Mouse (Mus musculus) myocyte (in vitro differentiated cells): ENCODE data around the gene Fbxo4. TPM values are rescaled to one million over a fixed set of nuclear protein-coding genes. Genes with fewer than 3 reads are reported as not detected.

Source experiments
- H3K27me3 ChIP-seq: one replicate; pipeline ENCODE4 v1.6.1; 2011; ENCODE audit not compliant: control insufficient read depth, insufficient read depth, insufficient read length
- H3K36me3 ChIP-seq: one replicate; pipeline ENCODE4 v1.6.1; 2011; ENCODE audit not compliant: control insufficient read depth, insufficient read depth
- H3K4me2 ChIP-seq: one replicate; pipeline ENCODE4 v1.6.1; 2011; ENCODE audit warnings: low read depth, control low read depth
- H3K4me3 ChIP-seq: one replicate; pipeline ENCODE4 v1.5.1; 2011; ENCODE audit warnings: mild to moderate bottlenecking, control low read depth, moderate library complexity
- H3K79me2 ChIP-seq: one replicate; pipeline ENCODE4 v1.6.1; 2011; ENCODE audit not compliant: control insufficient read depth, insufficient read depth
- H3ac ChIP-seq: one replicate; pipeline ENCODE4 v1.6.1; 2011; ENCODE audit not compliant: control insufficient read depth, insufficient read length
- CEBPB ChIP-seq: IDR thresholded peaks from 2 replicates; pipeline ENCODE4 v1.6.1; 2011; ENCODE audit warnings: mild to moderate bottlenecking, moderate library complexity; ENCODE audit not compliant: poor library complexity, insufficient read depth, severe bottlenecking
- E2F4 ChIP-seq: IDR thresholded peaks from one replicate; pipeline ENCODE4 v1.6.1; 2011; ENCODE audit warnings: mild to moderate bottlenecking, control low read depth, moderate library complexity; ENCODE audit not compliant: insufficient read depth
- MAX ChIP-seq: IDR thresholded peaks from one replicate; pipeline ENCODE4 v1.6.1; 2011; ENCODE audit warnings: low read depth, mild to moderate bottlenecking, control low read depth
- MYOD1 ChIP-seq, 3 experiments: IDR thresholded peaks; one replicate each; pipeline ENCODE4 v1.6.1; 2011; ENCODE audit warnings: control low read depth in 2 of 3, low read depth in 2 of 3, mild to moderate bottlenecking in 2 of 3, moderate library complexity in 1 of 3; ENCODE audit not compliant: insufficient read length in 2 of 3, control insufficient read depth in 1 of 3
- MYOG ChIP-seq, 3 experiments: IDR thresholded peaks; one replicate each; pipeline ENCODE4 v1.6.1; 2011; ENCODE audit warnings: control low read depth in 2 of 3, low read depth in 2 of 3, mild to moderate bottlenecking in 2 of 3; ENCODE audit not compliant: insufficient read length in 2 of 3, control insufficient read depth in 1 of 3, insufficient read depth in 1 of 3
- POLR2A ChIP-seq: IDR thresholded peaks from one replicate; pipeline ENCODE4 v1.6.1; 2011; ENCODE audit warnings: low read depth, mild to moderate bottlenecking, control low read depth, moderate library complexity; ENCODE audit not compliant: insufficient read length
- POLR2AphosphoS2 ChIP-seq: IDR thresholded peaks from one replicate; pipeline ENCODE4 v1.6.1; 2011; ENCODE audit warnings: low read depth, control low read depth; ENCODE audit not compliant: insufficient read length
- REST ChIP-seq: IDR thresholded peaks from one replicate; pipeline ENCODE4 v1.6.1; 2011; ENCODE audit warnings: mild to moderate bottlenecking, control low read depth, moderate library complexity; ENCODE audit not compliant: insufficient read depth, insufficient read length
- SRF ChIP-seq: IDR thresholded peaks from one replicate; pipeline ENCODE4 v1.6.1; 2011; ENCODE audit warnings: low read depth; ENCODE audit not compliant: control insufficient read depth, insufficient read length
- TCF12 ChIP-seq: IDR thresholded peaks from one replicate; pipeline ENCODE4 v1.6.1; 2011; ENCODE audit warnings: mild to moderate bottlenecking, control low read depth; ENCODE audit not compliant: poor library complexity, insufficient read depth, severe bottlenecking
- TCF3 ChIP-seq: IDR thresholded peaks from one replicate; pipeline ENCODE4 v1.6.1; 2011; ENCODE audit warnings: low read depth, control low read depth; ENCODE audit not compliant: insufficient read length
- USF1 ChIP-seq: IDR thresholded peaks from one replicate; pipeline ENCODE4 v1.6.1; 2011; ENCODE audit warnings: low read depth, mild to moderate bottlenecking, control low read depth, moderate library complexity
- polyA plus RNA-seq: library from polyadenylated mRNA; unstranded; fragments of >200 nt; fragmentation: generic; extraction: Trizol; gene quantifications from one replicate; pipeline ENCODE4 v1.2.1, GENCODE M21; 2012; ENCODE audit warnings: missing spikeins

The Fbxo4 gene
- polyA plus RNA-seq, 1 experiment = 14.4 TPM

DNA sequence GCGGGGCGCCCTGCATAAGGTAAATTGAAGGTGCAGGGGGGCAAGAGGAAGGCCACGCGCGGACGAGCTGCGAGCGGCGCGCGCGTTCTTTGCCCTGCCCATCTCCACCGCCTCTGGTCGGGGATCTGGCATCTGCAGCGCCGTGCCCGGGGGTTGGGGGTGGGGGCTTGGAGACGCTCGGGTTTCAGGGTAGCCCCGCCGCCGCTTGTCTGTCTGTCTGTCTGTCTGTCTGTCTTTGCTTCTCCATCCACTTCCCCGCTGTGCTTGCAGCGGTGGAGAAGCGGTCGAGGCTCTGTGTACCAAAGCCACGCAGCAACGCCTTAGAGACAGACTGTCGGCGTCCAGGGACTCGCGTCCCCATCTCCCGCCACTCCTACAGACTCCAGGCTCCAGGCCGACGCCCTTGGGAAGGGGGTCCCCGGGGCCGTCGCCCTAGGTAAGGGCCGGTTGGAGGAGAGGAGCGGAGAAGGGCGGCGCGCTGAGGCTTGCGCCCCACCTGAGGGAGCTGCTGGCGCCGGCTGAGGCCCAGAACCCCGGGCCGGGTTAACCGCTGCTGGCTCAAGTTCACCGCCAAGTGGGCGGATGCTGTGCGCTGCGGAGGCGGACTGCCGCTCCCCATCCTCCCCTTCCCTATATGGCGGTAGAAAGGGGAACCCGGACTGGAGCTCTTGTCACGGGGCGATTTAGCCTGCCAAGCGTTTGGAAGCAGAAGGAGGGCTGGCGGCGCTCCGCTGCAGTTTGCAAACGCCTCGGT, 47.6 kb upstream of the Fbxo4 start:
- H3K36me3 ChIP-seq = no peaks in the 10 kb centered on the region
- peaks cover 9% of the 10 kb centered on the region for H3K79me2 ChIP-seq
- peak overlapping the region; percentile 45 for H3K4me3 ChIP-seq
- peak overlapping the region; percentile 44 for H3ac ChIP-seq
- peak overlapping the region; percentile 99 for H3K4me2 ChIP-seq
- TF ChIP-seq MAX (no peak), POLR2A (peak; percentile 57), TCF3 (no peak), TCF12 (no peak), SRF (peak; percentile 87), E2F4 (peak; percentile 4), POLR2AphosphoS2 (no peak), MYOG (IDR thresholded peaks at IDR 0.05; ENCODE audit: control insufficient read depth in 1 of 3, insufficient read depth in 1 of 3, insufficient read length in 2 of 3, low read depth in 2 of 3) (peak in 1 of 3 experiments; percentile 39), USF1 (no peak), CEBPB (no peak), REST (no peak), MYOD1 (IDR thresholded peaks at IDR 0.05; ENCODE audit: control insufficient read depth in 1 of 3, insufficient read length in 2 of 3, low read depth in 2 of 3) (no peak)
- H3K27me3 ChIP-seq = no peaks in the 10 kb centered on the region

DNA sequence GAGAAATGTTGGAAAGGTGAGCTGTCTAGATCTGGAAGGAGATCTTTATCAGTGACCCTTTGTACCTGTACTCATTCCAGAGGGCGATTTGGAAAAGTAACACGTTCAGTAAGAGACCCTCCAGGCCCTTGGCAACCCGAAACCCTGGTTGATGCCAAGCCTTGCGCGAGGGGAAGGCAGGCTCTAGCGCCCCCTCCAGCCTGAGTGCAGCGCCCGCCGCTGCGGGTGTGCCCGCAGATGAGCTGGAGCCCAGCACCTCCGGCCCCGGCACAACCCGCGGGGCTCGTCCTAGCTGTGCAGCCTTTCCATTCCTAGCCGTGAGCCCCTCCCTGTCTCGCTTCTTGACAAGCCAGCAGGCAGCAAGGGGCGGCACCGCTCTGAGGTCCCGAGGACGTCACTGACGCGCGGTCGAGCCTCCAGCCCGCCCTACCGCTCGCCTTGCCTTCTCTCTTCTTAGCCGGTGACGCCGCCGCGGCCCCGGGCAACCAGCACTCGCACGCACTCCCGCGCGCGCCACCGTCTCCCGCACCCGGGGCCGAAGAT, 46.9 kb upstream of the Fbxo4 start, which contains the start of gene Oxct1:
TSS of gene Oxct1 (plus strand) at position 153 of the 543 bp plus-strand sequence.
- H3K4me3 ChIP-seq = peak within 1 kb of the TSS; percentile 45
- H3K79me2 ChIP-seq = peaks cover 9% of the 10 kb centered on the region
- peak within 1 kb of the TSS; percentile 44 for H3ac ChIP-seq
- peak within 1 kb of the TSS; percentile 99 for H3K4me2 ChIP-seq
- H3K27me3 ChIP-seq = no peaks in the 10 kb centered on the region
- no peak for TF ChIP-seq REST
- no peak for TF ChIP-seq TCF3
- no peak for TF ChIP-seq TCF12
- TF ChIP-seq MAX = no peak
- peak; percentile 24 for TF ChIP-seq POLR2AphosphoS2
- peak in 2 of 3 experiments; percentile 4 to 13 for TF ChIP-seq MYOD1 (IDR thresholded peaks at IDR 0.05; ENCODE audit: control insufficient read depth in 1 of 3, insufficient read length in 2 of 3, low read depth in 2 of 3)
- no peak for TF ChIP-seq E2F4
- TF ChIP-seq SRF = peak; percentile 63
- no peak for TF ChIP-seq CEBPB
- peak; percentile 63 for TF ChIP-seq POLR2A
- TF ChIP-seq USF1 = no peak
- peak in 1 of 3 experiments; percentile 26 for TF ChIP-seq MYOG (IDR thresholded peaks at IDR 0.05; ENCODE audit: control insufficient read depth in 1 of 3, insufficient read depth in 1 of 3, insufficient read length in 2 of 3, low read depth in 2 of 3)
- no peaks in the 10 kb centered on the region for H3K36me3 ChIP-seq

DNA sequence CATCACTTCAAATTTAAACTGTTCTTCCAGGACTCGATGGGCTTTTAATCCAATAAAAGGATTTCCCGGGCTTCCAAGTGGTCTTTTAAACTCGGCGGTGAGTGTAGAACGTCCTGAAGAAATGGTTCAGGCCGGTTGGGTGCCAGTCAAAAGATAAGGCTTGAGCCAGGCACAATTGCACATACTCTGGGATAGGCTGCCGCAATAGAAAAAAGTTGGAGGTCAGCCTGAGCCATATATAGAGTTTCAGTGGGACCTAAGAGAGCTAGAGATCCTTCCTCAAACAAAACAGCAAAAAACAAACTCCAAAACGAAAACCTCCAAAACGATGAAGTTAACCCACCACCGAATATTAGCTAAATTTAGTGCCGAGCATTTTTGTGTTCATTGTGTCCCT, 46.1 kb upstream of the Fbxo4 start:
- Histone ChIP-seq H3K27me3 (no peaks in the 10 kb centered on the region), H3K36me3 (no peaks in the 10 kb centered on the region), H3K79me2 (peaks cover 9% of the 10 kb centered on the region), H3K4me2 (peak overlapping the region; percentile 99), H3ac (no peak overlapping the region), H3K4me3 (peak overlapping the region; percentile 45)
- TF ChIP-seq TCF3 (no peak), POLR2A (no peak), REST (no peak), USF1 (no peak), MYOG (IDR thresholded peaks at IDR 0.05; ENCODE audit: control insufficient read depth in 1 of 3, insufficient read depth in 1 of 3, insufficient read length in 2 of 3, low read depth in 2 of 3) (no peak), CEBPB (no peak), MYOD1 (IDR thresholded peaks at IDR 0.05; ENCODE audit: control insufficient read depth in 1 of 3, insufficient read length in 2 of 3, low read depth in 2 of 3) (no peak), POLR2AphosphoS2 (no peak), SRF (no peak), TCF12 (no peak), MAX (no peak), E2F4 (no peak)

DNA sequence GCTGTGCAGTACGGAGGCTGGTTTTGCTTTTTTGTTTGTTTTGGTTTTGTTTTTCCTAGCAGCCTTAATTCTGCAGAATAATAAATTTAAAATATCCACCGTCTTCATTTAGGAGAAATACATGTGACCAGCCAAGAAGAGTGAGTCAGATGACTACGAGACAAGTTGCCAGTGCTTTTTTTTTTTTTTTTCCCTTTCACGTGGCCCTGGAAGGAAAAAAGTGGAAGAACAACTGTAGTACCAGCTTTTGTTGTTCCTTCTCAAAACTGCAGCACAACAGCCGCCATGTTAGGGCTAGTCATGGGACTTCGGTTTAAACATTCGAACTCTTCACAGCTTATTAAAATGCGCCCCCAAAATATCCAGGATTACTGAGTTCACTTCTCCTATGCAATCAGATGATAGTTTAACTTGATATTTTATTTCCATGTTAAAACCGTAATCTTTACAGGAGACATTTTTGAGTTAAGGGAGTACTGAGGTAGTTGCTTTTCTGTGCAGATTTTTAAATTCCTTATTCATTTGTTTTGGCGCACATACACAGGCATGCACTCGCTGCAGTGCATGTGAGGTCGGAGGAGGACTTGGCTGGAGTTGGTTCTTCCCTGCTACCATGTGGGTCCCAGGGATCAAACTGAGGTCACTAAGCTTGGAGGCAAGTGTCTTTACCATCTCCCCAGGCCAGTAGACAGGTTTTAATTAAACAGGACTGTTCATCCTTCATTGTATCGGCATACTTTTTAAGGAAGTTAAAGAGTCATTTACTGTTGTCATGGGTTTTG, 45.5 kb upstream of the Fbxo4 start:
- Histone ChIP-seq H3K27me3 (no peaks in the 10 kb centered on the region), H3K4me3 (no peak overlapping the region), H3K79me2 (peaks cover 9% of the 10 kb centered on the region), H3K4me2 (no peak overlapping the region), H3ac (no peak overlapping the region), H3K36me3 (no peaks in the 10 kb centered on the region)
- TF ChIP-seq USF1 (peak; percentile 61), SRF (no peak), MYOD1 (IDR thresholded peaks at IDR 0.05; ENCODE audit: control insufficient read depth in 1 of 3, insufficient read length in 2 of 3, low read depth in 2 of 3) (no peak)
